Mouse (Mus musculus) adrenal gland, postnatal 4 days (tissue): Measurements from ENCODE around the gene Gm44502. TPM values are rescaled to one million over a fixed set of nuclear protein-coding genes. Genes with fewer than 3 reads are reported as not detected.

Experiments used
- DNase-seq, 2 experiments: peaks; one replicate each; pipeline ENCODE4 v3.0.0; 2021 to 2022; ENCODE audit warnings: low spot score in 2 of 2, mixed read lengths in 2 of 2
- total RNA-seq, 2 experiments: library from RNA; stranded (reverse); gene quantifications; 2 replicates each; pipeline ENCODE4 v1.2.3; 2021

Gm44502 gene
- total RNA-seq, 2 experiments from 2014 or later: 0.84 to 1.9 TPM

GRCm38 (mm10) chr15:89404831-89405623 is 24.5 kb downstream of the Gm44502 start:
- DNase-seq: no peak

GRCm38 (mm10) chr15:89402471-89402870 is 27.0 kb downstream of the Gm44502 start:
- no peak for DNase-seq

- DNase-seq: no peak
These were observed 29.8 kb downstream of the Gm44502 start for GRCm38 (mm10) chr15:89399716-89400115.

GRCm38 (mm10) chr15:89398146-89398545 is 31.4 kb downstream of the Gm44502 start:
- no peak for DNase-seq

GRCm38 (mm10) chr15:89396883-89397282 is 32.6 kb downstream of the Gm44502 start:
- DNase-seq: no peak

GRCm38 (mm10) chr15:89390081-89390480 is 39.4 kb downstream of the Gm44502 start:
- no peak for DNase-seq

GRCm38 (mm10) chr15:89387127-89387526 is 42.4 kb downstream of the Gm44502 start:
- DNase-seq: no peak

GRCm38 (mm10) chr15:89384617-89385016 is 44.9 kb downstream of the Gm44502 start, which contains the start of gene Klhdc7b:
TSS of gene Klhdc7b (plus strand) at chr15:89384917.
- DNase-seq: no peak

GRCm38 (mm10) chr15:89379429-89379828 is 50.1 kb downstream of the Gm44502 start:
- no peak for DNase-seq

GRCm38 (mm10) chr15:89378831-89379401 is 50.6 kb downstream of the Gm44502 start, which contains the start of gene Odf3b:
TSS of gene Odf3b (minus strand) at chr15:89379282.
- no peak for DNase-seq

GRCm38 (mm10) chr15:89377938-89378828 is 51.3 kb downstream of the Gm44502 start:
- DNase-seq: no peak

GRCm38 (mm10) chr15:89377362-89377761 is 52.1 kb downstream of the Gm44502 start:
- DNase-seq: no peak

GRCm38 (mm10) chr15:89376957-89377356 is 52.5 kb downstream of the Gm44502 start, which contains the start of gene Tymp:
TSS of gene Tymp (minus strand) at chr15:89377039.
- no peak for DNase-seq

- DNase-seq: no peak
These were observed 53.5 kb downstream of the Gm44502 start for GRCm38 (mm10) chr15:89376040-89376439.

- DNase-seq: no peak
These were observed 54.5 kb downstream of the Gm44502 start for GRCm38 (mm10) chr15:89374801-89375534.

- no peak for DNase-seq
These were observed 55.2 kb downstream of the Gm44502 start for GRCm38 (mm10) chr15:89374340-89374739.

- DNase-seq: peak; percentile 86 to 90
These were observed 55.7 kb downstream of the Gm44502 start, which contains the start of gene Sco2 for GRCm38 (mm10) chr15:89373762-89374248. TSS of gene Sco2 (minus strand) at chr15:89373846.

- DNase-seq: peak; percentile 71 to 75
These were observed 56.3 kb downstream of the Gm44502 start for GRCm38 (mm10) chr15:89373027-89373761.

GRCm38 (mm10) chr15:89372536-89372935 is 57.0 kb downstream of the Gm44502 start:
- no peak for DNase-seq

- DNase-seq: no peak
These were observed 57.4 kb downstream of the Gm44502 start for GRCm38 (mm10) chr15:89372068-89372467.
